Comparison of ENCODE assay signal across 24 mouse cellular contexts in genomic region chr10:108800776-108801175, GRCm38 (mm10).
DNase-seq lines count a peak whose midpoint lies in the region; ATAC-seq and TF ChIP-seq lines count a peak whose summit lies in the region.
"Had no signal": no experiment of that assay in that cellular context is flagged by ENCODE, and none has a peak within 500 bp of the region (broad histone marks: within the 10 kb centered on the region; RNA-seq: fewer than 3 reads in every experiment).

No protein-coding gene starts in this region.

- H3K9ac ChIP-seq in forebrain, postnatal 0 days = no peak overlapping the region
- H3K9ac ChIP-seq in forebrain, embryonic 15.5 days (replicated peaks) = no peak overlapping the region
- no peak overlapping the region for H3K9ac ChIP-seq in midbrain, embryonic 16.5 days (ENCODE audit: low read depth, low read length)
- H3K9ac ChIP-seq: embryonic facial prominence, embryonic 12.5 days; forebrain, embryonic 12.5 days had no signal

- H3K36me3 ChIP-seq in forebrain, postnatal 0 days (ENCODE audit: insufficient read depth) = no peaks in the 10 kb centered on the region
- H3K36me3 ChIP-seq in forebrain, embryonic 15.5 days = no peaks in the 10 kb centered on the region
- no peaks in the 10 kb centered on the region for H3K36me3 ChIP-seq in midbrain, embryonic 16.5 days (ENCODE audit: control insufficient read depth, insufficient read depth, low read length)
- H3K36me3 ChIP-seq: embryonic facial prominence, embryonic 10.5 days; embryonic facial prominence, embryonic 12.5 days; forebrain, embryonic 12.5 days; G1E had no signal

- no peak overlapping the region for H3K4me2 ChIP-seq in forebrain, postnatal 0 days (ENCODE audit: low read depth)
- no peak overlapping the region for H3K4me2 ChIP-seq in forebrain, embryonic 15.5 days (replicated peaks)
- H3K4me2 ChIP-seq in midbrain, embryonic 16.5 days (ENCODE audit: low read length) = no peak overlapping the region
- H3K4me2 ChIP-seq: embryonic facial prominence, embryonic 12.5 days; forebrain, embryonic 12.5 days had no signal

- ATAC-seq in forebrain, postnatal 0 days = peak; percentile 61
- ATAC-seq in forebrain, embryonic 15.5 days (replicated peaks) = no peak
- ATAC-seq in midbrain, embryonic 16.5 days = no peak
- ATAC-seq: activated CD4-positive, CD25-positive, alpha-beta regulatory T cell, adult 4 months; CD4-positive, CD25-positive, alpha-beta regulatory T cell, adult 4 months; forebrain, embryonic 14.5 days; Patski had no signal

- H3K4me3 ChIP-seq in forebrain, postnatal 0 days (ENCODE audit: low read depth, low read length) = no peak overlapping the region
- no peak overlapping the region for H3K4me3 ChIP-seq in forebrain, embryonic 15.5 days
- no peak overlapping the region for H3K4me3 ChIP-seq in layer of hippocampus, adult 2 months
- H3K4me3 ChIP-seq in midbrain, embryonic 16.5 days (ENCODE audit: low read depth, low read length) = no peak overlapping the region
- H3K4me3 ChIP-seq: embryonic facial prominence, embryonic 10.5 days; embryonic facial prominence, embryonic 12.5 days; forebrain, embryonic 12.5 days had no signal

- peaks cover 8% of the 10 kb centered on the region for H3K4me1 ChIP-seq in forebrain, postnatal 0 days (ENCODE audit: insufficient read depth)
- 0 out of 2 replicates have a peak, but pooled peaks cover 3% of the 10 kb centered on the region for H3K4me1 ChIP-seq in forebrain, embryonic 15.5 days
- H3K4me1 ChIP-seq in midbrain, embryonic 16.5 days (ENCODE audit: control insufficient read depth, insufficient read depth, low read length) = no peaks in the 10 kb centered on the region
- H3K4me1 ChIP-seq: embryonic facial prominence, embryonic 10.5 days; embryonic facial prominence, embryonic 12.5 days; forebrain, embryonic 12.5 days had no signal

- no peak overlapping the region for H3K27ac ChIP-seq in forebrain, postnatal 0 days (ENCODE audit: low read depth, low read length)
- no peak overlapping the region for H3K27ac ChIP-seq in forebrain, embryonic 15.5 days (replicated peaks)
- H3K27ac ChIP-seq in layer of hippocampus, adult 2 months = peak overlapping the region; percentile 87
- no peak overlapping the region for H3K27ac ChIP-seq in midbrain, embryonic 16.5 days (ENCODE audit: low read length)
- H3K27ac ChIP-seq: embryonic facial prominence, embryonic 10.5 days; embryonic facial prominence, embryonic 12.5 days; forebrain, embryonic 12.5 days had no signal

- 60% methylated on average over 7 of the region's 7 CpGs for WGBS in forebrain, postnatal 0 days
- WGBS in forebrain, embryonic 15.5 days = 73% methylated on average over 7 of the region's 7 CpGs
- WGBS in midbrain, embryonic 16.5 days = 80% methylated on average over 7 of the region's 7 CpGs

- DNase-seq in cerebellum, adult 9-10 months = peak; percentile 39
- no peak for DNase-seq in cerebellum, postnatal 4 days (ENCODE audit: low spot score in 2 of 2)
- no peak for DNase-seq in forebrain, postnatal 0 days
- DNase-seq in layer of hippocampus, adult 2 months (ENCODE audit: low spot score in 2 of 2) = no peak
- no peak for DNase-seq in layer of hippocampus, postnatal 25 days (ENCODE audit: extremely low spot score in 1 of 2, low spot score in 1 of 2)
- peak; percentile 66 for DNase-seq in brain, adult 2 months (ENCODE audit: low read depth, low spot score)
- DNase-seq: adrenal gland, adult 8-10 months; adrenal gland, postnatal 14 days; adrenal gland, postnatal 36 days; B cell, adult 2 months; cerebellum, adult 11-12 months; cerebellum, adult 9-11 months; cerebellum, postnatal 36 days had no signal

- no peak for TF ChIP-seq CTCF in forebrain, postnatal 0 days (IDR thresholded peaks at IDR 0.05; ENCODE audit: low read depth)
- TF ChIP-seq CTCF in layer of hippocampus, adult 2 months (conservative IDR thresholded peaks at IDR 0.05) = no peak

- no peaks in the 10 kb centered on the region for H3K9me3 ChIP-seq in forebrain, postnatal 0 days (ENCODE audit: low read length)
- H3K9me3 ChIP-seq in forebrain, embryonic 15.5 days = no peaks in the 10 kb centered on the region
- no peaks in the 10 kb centered on the region for H3K9me3 ChIP-seq in midbrain, embryonic 16.5 days (replicated peaks; ENCODE audit: control insufficient read depth, low read length, poor library complexity, severe bottlenecking)
- H3K9me3 ChIP-seq: embryonic facial prominence, embryonic 10.5 days; embryonic facial prominence, embryonic 12.5 days; forebrain, embryonic 12.5 days; G1E had no signal

- H3K27me3 ChIP-seq in forebrain, postnatal 0 days (ENCODE audit: insufficient read depth, low read length) = no peaks in the 10 kb centered on the region
- no peaks in the 10 kb centered on the region for H3K27me3 ChIP-seq in forebrain, embryonic 15.5 days
- no peaks in the 10 kb centered on the region for H3K27me3 ChIP-seq in midbrain, embryonic 16.5 days (ENCODE audit: control insufficient read depth, insufficient read depth, low read depth, low read length)
- H3K27me3 ChIP-seq: CH12.LX; embryonic facial prominence, embryonic 12.5 days; forebrain, embryonic 12.5 days had no signal

Comparison
In these comparisons a context has a peak if more than half of its experiments do, and no peak if none do; other contexts are left out.
1. DNase-seq: peak in cerebellum, adult 9-10 months (single experiment) and brain, adult 2 months (single experiment); none in cerebellum, postnatal 4 days (0 of 2), forebrain, postnatal 0 days (single experiment), layer of hippocampus, adult 2 months (0 of 2) and layer of hippocampus, postnatal 25 days (0 of 2).